Mouse (Mus musculus): ENCODE measurements at regions not wholly inside any gene's neighbourhood (a gene's known extent, or its start where the extent isn't known, plus 50 kb on each side); places are given as distances from the start of the nearest gene placed in this dataset.
A peak's percentile ranks its signal among the peaks of the same experiment; 100 is the strongest.

GRCm38 (mm10) chr8:53749263-53749662, 110.4 kb upstream of the Neil3 start:
- no peak for DNase-seq (ENCODE audit: low read depth, low spot score)

- no peak for DNase-seq (ENCODE audit: low read depth, low spot score)
Measured at GRCm38 (mm10) chr8:53769211-53769610, 130.3 kb upstream of the Neil3 start.

- DNase-seq (ENCODE audit: low read depth, low spot score) = no peak
Measured at GRCm38 (mm10) chr8:53775511-53775910, 136.6 kb upstream of the Neil3 start.

- DNase-seq (ENCODE audit: low read depth, low spot score) = no peak
Measured at GRCm38 (mm10) chr8:53780886-53781285, 142.0 kb upstream of the Neil3 start.

GRCm38 (mm10) chr8:53781885-53782284, 143.0 kb upstream of the Neil3 start:
- no peak for DNase-seq (ENCODE audit: low read depth, low spot score)

GRCm38 (mm10) chr8:53788202-53788601, 149.3 kb upstream of the Neil3 start:
- no peak for DNase-seq (ENCODE audit: low read depth, low spot score)

GRCm38 (mm10) chr8:53821148-53821547, 182.3 kb upstream of the Neil3 start:
- DNase-seq (ENCODE audit: low read depth, low spot score) = no peak

GRCm38 (mm10) chr8:53827395-53827794, 188.5 kb upstream of the Neil3 start:
- no peak for DNase-seq (ENCODE audit: low read depth, low spot score)

GRCm38 (mm10) chr8:53847821-53848220, 209.0 kb upstream of the Neil3 start:
- no peak for DNase-seq (ENCODE audit: low read depth, low spot score)

GRCm38 (mm10) chr8:53868567-53868966, 208.8 kb upstream of the Vegfc start:
- DNase-seq (ENCODE audit: low read depth, low spot score) = no peak

- peak; percentile 33 for DNase-seq (ENCODE audit: low read depth, low spot score)
Measured at GRCm38 (mm10) chr8:53869997-53870596, 207.3 kb upstream of the Vegfc start.

- DNase-seq (ENCODE audit: low read depth, low spot score) = no peak
Measured at GRCm38 (mm10) chr8:53872033-53872619, 205.3 kb upstream of the Vegfc start.

- DNase-seq (ENCODE audit: low read depth, low spot score) = no peak
Measured at GRCm38 (mm10) chr8:53878846-53879245, 198.6 kb upstream of the Vegfc start.

GRCm38 (mm10) chr8:53881551-53881950, 195.9 kb upstream of the Vegfc start:
- no peak for DNase-seq (ENCODE audit: low read depth, low spot score)

- DNase-seq (ENCODE audit: low read depth, low spot score) = no peak
Measured at GRCm38 (mm10) chr8:53892205-53892710, 185.1 kb upstream of the Vegfc start.

GRCm38 (mm10) chr8:53892770-53893169, 184.6 kb upstream of the Vegfc start:
- no peak for DNase-seq (ENCODE audit: low read depth, low spot score)

GRCm38 (mm10) chr8:53922343-53922742, 155.1 kb upstream of the Vegfc start:
- no peak for DNase-seq (ENCODE audit: low read depth, low spot score)

- DNase-seq (ENCODE audit: low read depth, low spot score) = no peak
Measured at GRCm38 (mm10) chr8:53930685-53931084, 146.7 kb upstream of the Vegfc start.

- no peak for DNase-seq (ENCODE audit: low read depth, low spot score)
Measured at GRCm38 (mm10) chr8:53938392-53938791, 139.0 kb upstream of the Vegfc start.

GRCm38 (mm10) chr8:53939519-53939918, 137.9 kb upstream of the Vegfc start:
- no peak for DNase-seq (ENCODE audit: low read depth, low spot score)

- DNase-seq (ENCODE audit: low read depth, low spot score) = no peak
Measured at GRCm38 (mm10) chr8:53941144-53941543, 136.3 kb upstream of the Vegfc start.

GRCm38 (mm10) chr8:53945561-53945960, 131.8 kb upstream of the Vegfc start:
- DNase-seq (ENCODE audit: low read depth, low spot score) = no peak

GRCm38 (mm10) chr8:53947384-53947783, 130.0 kb upstream of the Vegfc start:
- DNase-seq (ENCODE audit: low read depth, low spot score) = no peak
